Mouse (Mus musculus) retina, embryonic 14.5 days (tissue): ENCODE results near the gene Fstl1.

Experiments used
- DNase-seq: peaks from one replicate; pipeline ENCODE4 v3.0.0-alpha.2; 2015; ENCODE audit warnings: low spot score

Fstl1 gene

GRCm38 (mm10) chr16:37817986-37818385 is 41.3 kb downstream of the Fstl1 start:
- no peak for DNase-seq

- DNase-seq: no peak
These were observed 47.3 kb downstream of the Fstl1 start for GRCm38 (mm10) chr16:37823949-37824348.

GRCm38 (mm10) chr16:37824778-37825505 is 48.3 kb downstream of the Fstl1 start:
- no peak for DNase-seq

- DNase-seq: no peak
These were observed 49.6 kb downstream of the Fstl1 start for GRCm38 (mm10) chr16:37826286-37826685.

- DNase-seq: no peak
These were observed 54.4 kb downstream of the Fstl1 start for GRCm38 (mm10) chr16:37831041-37831440.

- no peak for DNase-seq
These were observed 60.9 kb downstream of the Fstl1 start for GRCm38 (mm10) chr16:37837571-37837970.

- no peak for DNase-seq
These were observed 65.8 kb downstream of the Fstl1 start for GRCm38 (mm10) chr16:37842439-37842838.

- DNase-seq: no peak
These were observed 67.1 kb downstream of the Fstl1 start for GRCm38 (mm10) chr16:37843740-37844139.

- DNase-seq: no peak
These were observed 68.7 kb downstream of the Fstl1 start for GRCm38 (mm10) chr16:37845202-37845925.

- DNase-seq: no peak
These were observed 70.4 kb downstream of the Fstl1 start for GRCm38 (mm10) chr16:37847081-37847480.

GRCm38 (mm10) chr16:37851366-37851765 is 74.7 kb downstream of the Fstl1 start:
- no peak for DNase-seq

- no peak for DNase-seq
These were observed 76.6 kb downstream of the Fstl1 start for GRCm38 (mm10) chr16:37853279-37853678.

GRCm38 (mm10) chr16:37854054-37854453 is 77.4 kb downstream of the Fstl1 start:
- DNase-seq: no peak

- DNase-seq: no peak
These were observed 77.9 kb downstream of the Fstl1 start for GRCm38 (mm10) chr16:37854593-37854992.

GRCm38 (mm10) chr16:37855583-37855982 is 78.9 kb downstream of the Fstl1 start:
- DNase-seq: no peak

- no peak for DNase-seq
These were observed 79.7 kb downstream of the Fstl1 start for GRCm38 (mm10) chr16:37856327-37856726.

- no peak for DNase-seq
These were observed 80.8 kb downstream of the Fstl1 start for GRCm38 (mm10) chr16:37857495-37857894.

- no peak for DNase-seq
These were observed 83.5 kb downstream of the Fstl1 start for GRCm38 (mm10) chr16:37860213-37860612.

GRCm38 (mm10) chr16:37861029-37861428 is 84.4 kb downstream of the Fstl1 start, which contains the start of gene Gm36028:
Gene Gm36028, minus strand, starts transcription at chr16:37861146.
- DNase-seq: no peak

GRCm38 (mm10) chr16:37863876-37864275 is 87.2 kb downstream of the Fstl1 start:
- no peak for DNase-seq

- no peak for DNase-seq
These were observed 89.2 kb downstream of the Fstl1 start for GRCm38 (mm10) chr16:37865841-37866240.

- DNase-seq: peak; percentile 82
These were observed 91.3 kb downstream of the Fstl1 start, which contains the start of gene Lrrc58 for GRCm38 (mm10) chr16:37867791-37868505. Gene Lrrc58, plus strand, starts transcription at chr16:37868389.
